13 mouse cellular contexts compared by ENCODE assay signal in genomic region chr1:39754224-39754957, GRCm38 (mm10). TPM values are rescaled to one million over a fixed set of nuclear protein-coding genes. Genes with fewer than 3 reads are reported as not detected.
DNase-seq lines count a peak whose midpoint lies in the region; ATAC-seq lines count a peak whose summit lies in the region.
"Had no signal": no experiment of that assay in that cellular context is flagged by ENCODE, and none has a peak within 500 bp of the region (broad histone marks: within the 10 kb centered on the region; RNA-seq: fewer than 3 reads in every experiment).

No protein-coding gene starts in this region.

- no peak overlapping the region for H3K9ac ChIP-seq in liver, embryonic 16.5 days (ENCODE audit: low read depth, low read length)

- intact Hi-C loops in left cerebral cortex, postnatal 25 days (cut with DNase I), result no loop called here
- intact Hi-C loops in left cerebral cortex, postnatal 10 days (cut with DNase I), result no loop called here

- H3K36me3 ChIP-seq in liver, embryonic 16.5 days (ENCODE audit: control insufficient read depth, insufficient read depth), result no peaks in the 10 kb centered on the region
- H3K36me3 ChIP-seq: embryonic facial prominence, embryonic 10.5 days had no signal

- peak; percentile 66 for ATAC-seq in liver, embryonic 16.5 days (ENCODE audit: low read depth)

- peaks cover 4% of the 10 kb centered on the region; the same call in 1 of the 2 replicates for H3K4me1 ChIP-seq in liver, embryonic 16.5 days (ENCODE audit: control insufficient read depth, low read depth, low read length)

- H3K9me3 ChIP-seq in liver, embryonic 16.5 days (replicated peaks; ENCODE audit: control insufficient read depth, low read length), result no peaks in the 10 kb centered on the region
- H3K9me3 ChIP-seq: embryonic facial prominence, embryonic 10.5 days had no signal

- no peak overlapping the region for H3K27ac ChIP-seq in liver, embryonic 16.5 days (ENCODE audit: low read length)
- H3K27ac ChIP-seq: embryonic facial prominence, embryonic 10.5 days had no signal

- peak; percentile 44 for DNase-seq in adrenal gland, postnatal 10 days
- no peak for DNase-seq in adrenal gland, postnatal 25 days
- peak; percentile 66 for DNase-seq in 3134 (ENCODE audit: extremely low read depth, insufficient read length, low spot score)
- DNase-seq in heart, adult 9 months (ENCODE audit: low spot score in 2 of 2), result peak; percentile 66 to 68
- DNase-seq in left cerebral cortex, adult 18-20 months (ENCODE audit: low spot score in 2 of 2), result no peak
- no peak for DNase-seq in left cerebral cortex, postnatal 25 days (ENCODE audit: low spot score in 2 of 2)
- DNase-seq in left cerebral cortex, postnatal 10 days (ENCODE audit: extremely low spot score in 1 of 2, low spot score in 2 of 2), result no peak
- DNase-seq: midbrain, embryonic 14.5 days had no signal

- no peaks in the 10 kb centered on the region for H3K27me3 ChIP-seq in liver, embryonic 16.5 days (ENCODE audit: control insufficient read depth, insufficient read depth, low read depth, low read length)

- WGBS in liver, embryonic 16.5 days (ENCODE audit: insufficient replicate concordance), result 20% methylated on average over 13 of the region's 13 CpGs

- H3K4me3 ChIP-seq in liver, embryonic 16.5 days (ENCODE audit: low read depth, low read length), result no peak overlapping the region
- H3K4me3 ChIP-seq: embryonic facial prominence, embryonic 10.5 days had no signal

- H3K4me2 ChIP-seq in liver, embryonic 16.5 days (ENCODE audit: low read depth, low read length), result no peak overlapping the region

RNA-seq across cellular contexts. Expression of gene Rfx8, which starts 33.6 kb away (rescaled TPM):
- total RNA-seq in adrenal gland, postnatal 10 days (2021), result under 1 TPM; 0.21 to 0.48 TPM
- 0.39 TPM in 1 of 2 replicates, not detected in the other for total RNA-seq in adrenal gland, postnatal 25 days (2021)
- polyA plus RNA-seq in liver, embryonic 16.5 days (2015; fragmentation: Nextera tagmentation; extraction: Ambion mirVana), result 0.13 and 0.14 TPM in 2 replicates
- total RNA-seq in left cerebral cortex, adult 18-20 months (2021), result under 1 TPM in 1 of 2 experiments, not detected in 1; 0.16 TPM
- total RNA-seq in left cerebral cortex, postnatal 25 days (2021), result under 1 TPM in 1 of 2 experiments, not detected in 1; 0.16 TPM
- total RNA-seq in left cerebral cortex, postnatal 10 days (2021), result not detected
- total RNA-seq: adrenal gland, adult 18-20 months; gastrocnemius, adult 8-10 months had no signal
- polyA plus RNA-seq: large intestine, adult 2 months had no signal

RNA-seq across cellular contexts. Expression of gene Gm3646, which starts 50.7 kb away (rescaled TPM):
- not detected for total RNA-seq in adrenal gland, postnatal 10 days (2021)
- not detected in 2 replicates for total RNA-seq in adrenal gland, postnatal 25 days (2021)
- not detected in 2 replicates for polyA plus RNA-seq in liver, embryonic 16.5 days (2015; fragmentation: Nextera tagmentation; extraction: Ambion mirVana)
- total RNA-seq in left cerebral cortex, adult 18-20 months (2021), result not detected
- total RNA-seq in left cerebral cortex, postnatal 25 days (2021), result not detected
- total RNA-seq in left cerebral cortex, postnatal 10 days (2021), result not detected
- total RNA-seq: adrenal gland, adult 18-20 months; gastrocnemius, adult 8-10 months had no signal
- polyA plus RNA-seq: embryonic facial prominence, embryonic 10.5 days; large intestine, adult 2 months; midbrain, embryonic 14.5 days had no signal

Comparison
In these comparisons a context has a peak if more than half of its experiments do, and no peak if none do; other contexts are left out.
1. DNase-seq: peak in adrenal gland, postnatal 10 days (single experiment), 3134 (single experiment) and heart, adult 9 months (2 of 2); none in adrenal gland, postnatal 25 days (single experiment), left cerebral cortex, adult 18-20 months (0 of 2), left cerebral cortex, postnatal 25 days (0 of 2) and left cerebral cortex, postnatal 10 days (0 of 2).